Mouse (Mus musculus) bone marrow, adult 2 months (tissue): Measurements from ENCODE around the gene Lrp10.

ENCODE experiments used
- CTCF ChIP-seq: fragments of 200-500 bp; IDR thresholded peaks from 2 replicates; pipeline ENCODE4 v1.5.1; 2011; ENCODE audit warnings: low read length, control low read depth; ENCODE audit not compliant: control insufficient read depth, insufficient read depth
- POLR2A ChIP-seq: fragments of 200-500 bp; IDR thresholded peaks from 2 replicates; pipeline ENCODE4 v1.6.1; 2011; ENCODE audit warnings: low read depth, mild to moderate bottlenecking, control low read depth, low read length, borderline replicate concordance; ENCODE audit not compliant: control insufficient read depth

GRCm38 (mm10) chr14:54472671-54473070 is 8.7 kb downstream of the Lrp10 start:
- no peak for TF ChIP-seq CTCF
- TF ChIP-seq POLR2A = no peak
